Mouse (Mus musculus): ENCODE measurements around the gene Ralgapb. TPM values are rescaled to one million over a fixed set of nuclear protein-coding genes. Genes with fewer than 3 reads are reported as not detected.

Ralgapb gene
- polyA plus RNA-seq, 1 experiment = 57.7 TPM

DNA sequence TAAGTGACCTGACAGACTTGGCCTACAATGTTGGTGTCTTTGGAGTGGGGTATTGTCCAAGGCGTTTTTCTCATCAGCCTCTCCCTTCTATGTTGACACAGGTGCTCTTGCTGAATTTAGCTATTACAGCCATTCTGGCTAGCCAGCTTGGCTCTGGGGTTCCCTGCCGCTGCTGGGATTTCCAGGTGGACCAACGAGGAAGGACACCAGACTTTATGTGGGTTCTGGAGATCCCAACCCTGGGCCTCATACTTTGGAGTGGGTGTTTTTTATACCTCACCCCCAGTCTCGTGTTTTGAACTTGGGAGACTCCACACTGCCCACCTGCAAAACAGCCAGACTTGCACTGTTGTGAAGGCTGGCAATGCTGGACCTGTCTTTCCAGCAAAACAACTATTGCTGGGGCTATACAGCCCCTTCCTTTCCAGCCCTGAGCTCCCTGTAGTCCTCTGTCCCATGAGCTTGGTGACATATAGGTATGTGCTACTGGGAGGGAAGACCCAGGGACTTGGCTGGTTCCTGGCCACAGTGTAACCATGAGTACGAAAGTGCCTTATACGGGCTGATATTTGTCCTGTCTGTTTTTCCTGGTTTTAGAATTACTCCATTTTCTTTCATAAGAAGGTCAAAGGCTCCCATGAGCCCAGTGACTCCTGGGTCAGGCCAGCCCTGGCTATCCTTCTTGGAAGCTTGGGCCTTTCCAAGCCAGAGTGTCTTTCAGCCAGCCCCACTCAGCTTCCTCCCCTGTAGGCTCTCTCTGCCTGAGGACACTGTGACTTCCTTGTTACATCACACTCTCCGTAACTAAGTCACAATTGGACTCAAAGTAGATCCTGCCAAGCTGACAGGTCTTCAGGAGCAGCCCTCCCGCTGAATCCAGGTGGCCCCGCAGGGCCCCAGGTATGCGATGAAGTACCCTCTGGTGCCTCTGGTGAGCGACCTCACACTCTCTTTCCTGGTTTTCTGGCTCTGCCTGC is 92.5 kb downstream of the Ralgapb start, which contains the start of gene Adig:
Gene Adig, plus strand, starts transcription at position 777 of the 977 bp plus-strand sequence.
- no peaks in the 10 kb centered on the region for H3K36me3 ChIP-seq (ENCODE audit: control insufficient read depth, insufficient read depth, low read length, poor library complexity, severe bottlenecking)
- H3K9me3 ChIP-seq (replicated peaks; ENCODE audit: control insufficient read depth, insufficient read depth, low read length, poor library complexity, severe bottlenecking) = no peaks in the 10 kb centered on the region
- H3K9ac ChIP-seq (ENCODE audit: low read depth, poor library complexity, severe bottlenecking) = no peak within 1 kb of the TSS
- no peaks in the 10 kb centered on the region for H3K4me1 ChIP-seq (ENCODE audit: control insufficient read depth, insufficient read depth, low read length)
- no peaks in the 10 kb centered on the region for H3K27me3 ChIP-seq (ENCODE audit: control insufficient read depth, insufficient read depth, low read length, poor library complexity, severe bottlenecking)
- no peak within 1 kb of the TSS for H3K4me3 ChIP-seq (ENCODE audit: low read depth, low read length)
- TF ChIP-seq POLR2A (IDR thresholded peaks at IDR 0.05; ENCODE audit: insufficient read depth, low read length) (no peak), CTCF (IDR thresholded peaks at IDR 0.05; ENCODE audit: low read depth, low read length) (no peak), EP300 (IDR thresholded peaks at IDR 0.05; ENCODE audit: insufficient read depth, low read depth, low read length) (no peak)
- H3K27ac ChIP-seq (ENCODE audit: insufficient read depth, low read length) = no peak within 1 kb of the TSS

DNA sequence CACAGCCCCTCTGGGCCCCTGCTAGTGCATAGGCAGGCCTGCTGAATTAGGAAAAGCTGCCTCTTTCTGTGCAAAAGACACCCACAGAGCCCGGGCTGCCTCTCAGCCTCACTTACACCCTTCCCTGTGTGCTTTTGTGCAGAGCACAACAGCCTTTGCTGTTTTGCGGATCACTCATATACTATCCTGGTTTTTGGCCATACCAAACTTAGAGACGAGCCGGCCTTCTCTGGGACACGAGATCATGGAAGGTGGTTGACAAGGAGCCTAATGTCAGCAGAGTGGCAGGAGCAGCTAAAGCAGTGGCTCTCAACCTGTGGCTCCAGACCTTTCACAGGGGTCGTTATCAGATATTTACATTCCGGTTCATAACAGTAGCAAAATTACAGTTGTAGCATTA is 93.6 kb downstream of the Ralgapb start:
- no peak for TF ChIP-seq POLR2A (IDR thresholded peaks at IDR 0.05; ENCODE audit: insufficient read depth, low read length)
- no peak for TF ChIP-seq CTCF (IDR thresholded peaks at IDR 0.05; ENCODE audit: low read depth, low read length)
- TF ChIP-seq EP300 (IDR thresholded peaks at IDR 0.05; ENCODE audit: insufficient read depth, low read depth, low read length) = no peak
- Histone ChIP-seq H3K27ac (ENCODE audit: insufficient read depth, low read length) (no peak overlapping the region), H3K9ac (ENCODE audit: low read depth, poor library complexity, severe bottlenecking) (no peak overlapping the region), H3K4me1 (ENCODE audit: control insufficient read depth, insufficient read depth, low read length) (no peaks in the 10 kb centered on the region), H3K36me3 (ENCODE audit: control insufficient read depth, insufficient read depth, low read length, poor library complexity, severe bottlenecking) (no peaks in the 10 kb centered on the region), H3K4me3 (ENCODE audit: low read depth, low read length) (no peak overlapping the region), H3K27me3 (ENCODE audit: control insufficient read depth, insufficient read depth, low read length, poor library complexity, severe bottlenecking) (no peaks in the 10 kb centered on the region), H3K9me3 (replicated peaks; ENCODE audit: control insufficient read depth, insufficient read depth, low read length, poor library complexity, severe bottlenecking) (no peaks in the 10 kb centered on the region)

DNA sequence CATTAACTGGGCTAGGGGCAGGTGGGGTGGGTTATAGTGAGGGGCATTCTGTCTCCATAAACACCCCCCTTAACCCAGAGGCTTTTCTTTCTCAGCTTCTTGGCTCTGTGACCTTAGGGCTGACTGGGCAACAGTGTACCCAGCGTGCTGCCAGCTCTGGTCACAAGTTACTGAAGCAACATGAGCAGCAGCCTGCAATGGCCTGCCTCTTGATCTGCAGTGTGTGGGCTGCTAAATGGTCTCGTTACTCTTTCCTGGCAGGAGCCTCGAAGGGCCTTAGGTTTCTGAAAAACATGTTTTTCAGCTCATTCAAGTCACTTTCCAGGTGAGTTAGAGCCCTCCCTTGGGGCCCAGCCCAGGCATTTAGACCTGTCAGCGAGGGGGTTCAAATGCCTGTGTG is 94.0 kb downstream of the Ralgapb start:
- Histone ChIP-seq H3K4me1 (ENCODE audit: control insufficient read depth, insufficient read depth, low read length) (no peaks in the 10 kb centered on the region), H3K9me3 (replicated peaks; ENCODE audit: control insufficient read depth, insufficient read depth, low read length, poor library complexity, severe bottlenecking) (no peaks in the 10 kb centered on the region), H3K27me3 (ENCODE audit: control insufficient read depth, insufficient read depth, low read length, poor library complexity, severe bottlenecking) (no peaks in the 10 kb centered on the region), H3K36me3 (ENCODE audit: control insufficient read depth, insufficient read depth, low read length, poor library complexity, severe bottlenecking) (no peaks in the 10 kb centered on the region), H3K4me3 (ENCODE audit: low read depth, low read length) (no peak overlapping the region), H3K27ac (ENCODE audit: insufficient read depth, low read length) (no peak overlapping the region), H3K9ac (ENCODE audit: low read depth, poor library complexity, severe bottlenecking) (no peak overlapping the region)
- TF ChIP-seq CTCF (IDR thresholded peaks at IDR 0.05; ENCODE audit: low read depth, low read length) (no peak), EP300 (IDR thresholded peaks at IDR 0.05; ENCODE audit: insufficient read depth, low read depth, low read length) (no peak), POLR2A (IDR thresholded peaks at IDR 0.05; ENCODE audit: insufficient read depth, low read length) (no peak)

DNA sequence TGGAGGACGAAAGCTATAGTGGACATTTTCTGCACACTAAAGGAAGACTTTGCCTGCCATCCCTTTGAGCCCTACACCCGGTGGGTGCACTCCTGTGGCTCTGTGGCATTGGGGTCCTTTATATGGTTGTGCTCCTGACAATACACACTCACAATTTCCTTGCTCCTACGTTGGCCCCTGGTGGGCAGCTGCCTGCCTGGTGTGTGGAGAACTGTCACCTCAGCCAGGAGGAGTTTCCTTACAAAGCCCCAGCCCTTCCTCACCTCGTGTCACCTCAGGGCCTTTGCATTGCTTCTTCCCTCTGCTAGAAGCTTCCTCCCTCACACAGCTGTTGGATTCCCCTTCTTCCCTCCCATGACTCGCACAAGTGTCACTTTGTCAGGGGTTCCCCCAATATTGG is 96.8 kb downstream of the Ralgapb start:
- no peak overlapping the region for H3K4me3 ChIP-seq (ENCODE audit: low read depth, low read length)
- H3K9me3 ChIP-seq (replicated peaks; ENCODE audit: control insufficient read depth, insufficient read depth, low read length, poor library complexity, severe bottlenecking) = no peaks in the 10 kb centered on the region
- TF ChIP-seq CTCF (IDR thresholded peaks at IDR 0.05; ENCODE audit: low read depth, low read length) = no peak
- no peak for TF ChIP-seq POLR2A (IDR thresholded peaks at IDR 0.05; ENCODE audit: insufficient read depth, low read length)

DNA sequence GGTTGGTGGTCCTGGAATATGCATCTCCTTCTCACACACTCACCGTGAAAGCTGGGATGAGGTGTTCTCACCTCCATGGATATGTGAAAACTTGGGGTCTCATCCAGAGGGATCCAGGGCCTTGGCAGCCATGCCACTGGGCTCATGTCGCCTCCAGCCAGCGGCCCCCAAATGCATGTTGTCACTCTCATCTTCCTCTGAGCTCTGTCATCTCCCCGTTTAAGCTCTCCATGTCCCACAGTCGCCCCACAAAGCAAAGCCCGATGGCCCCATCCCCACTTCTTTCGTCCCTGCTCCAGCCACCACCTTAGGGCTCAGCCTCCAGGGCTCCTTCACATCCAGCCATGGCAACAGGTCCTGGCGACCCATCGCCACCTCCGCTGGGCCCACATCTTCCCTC is 97.4 kb downstream of the Ralgapb start:
- Histone ChIP-seq H3K4me1 (ENCODE audit: control insufficient read depth, insufficient read depth, low read length) (no peaks in the 10 kb centered on the region), H3K36me3 (ENCODE audit: control insufficient read depth, insufficient read depth, low read length, poor library complexity, severe bottlenecking) (no peaks in the 10 kb centered on the region), H3K27ac (ENCODE audit: insufficient read depth, low read length) (no peak overlapping the region), H3K27me3 (ENCODE audit: control insufficient read depth, insufficient read depth, low read length, poor library complexity, severe bottlenecking) (no peaks in the 10 kb centered on the region), H3K9ac (ENCODE audit: low read depth, poor library complexity, severe bottlenecking) (no peak overlapping the region), H3K4me3 (ENCODE audit: low read depth, low read length) (no peak overlapping the region), H3K9me3 (replicated peaks; ENCODE audit: control insufficient read depth, insufficient read depth, low read length, poor library complexity, severe bottlenecking) (no peaks in the 10 kb centered on the region)
- TF ChIP-seq CTCF (IDR thresholded peaks at IDR 0.05; ENCODE audit: low read depth, low read length) (no peak), POLR2A (IDR thresholded peaks at IDR 0.05; ENCODE audit: insufficient read depth, low read length) (no peak), EP300 (IDR thresholded peaks at IDR 0.05; ENCODE audit: insufficient read depth, low read depth, low read length) (no peak)

More for the DNA sequence above, 96.8 kb downstream of the Ralgapb start:
- H3K9ac ChIP-seq (ENCODE audit: low read depth, poor library complexity, severe bottlenecking) = no peak overlapping the region
- H3K27ac ChIP-seq (ENCODE audit: insufficient read depth, low read length) = no peak overlapping the region
- H3K36me3 ChIP-seq (ENCODE audit: control insufficient read depth, insufficient read depth, low read length, poor library complexity, severe bottlenecking) = no peaks in the 10 kb centered on the region
- H3K4me1 ChIP-seq (ENCODE audit: control insufficient read depth, insufficient read depth, low read length) = no peaks in the 10 kb centered on the region
- no peaks in the 10 kb centered on the region for H3K27me3 ChIP-seq (ENCODE audit: control insufficient read depth, insufficient read depth, low read length, poor library complexity, severe bottlenecking)

DNA sequence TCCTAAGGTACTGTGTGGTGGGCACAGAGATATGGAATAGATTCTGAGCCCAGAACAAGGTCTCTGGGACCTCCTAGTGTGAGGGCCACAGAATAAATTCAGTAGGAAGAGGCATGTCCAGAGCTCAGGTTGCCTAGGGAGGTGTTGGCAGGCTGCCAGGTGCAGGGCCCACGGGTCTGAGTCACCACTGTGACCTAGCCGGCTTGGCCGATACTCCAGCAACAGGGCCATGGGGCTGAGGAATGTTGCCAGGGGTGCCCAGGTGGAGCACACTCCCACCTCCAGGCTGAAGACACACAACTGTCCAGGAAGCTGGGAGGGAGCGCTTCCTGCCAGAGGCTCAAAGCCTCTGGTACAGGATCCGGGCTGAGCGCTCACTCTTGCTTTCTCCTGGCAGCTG is 101.0 kb downstream of the Ralgapb start:
- Histone ChIP-seq H3K4me3 (ENCODE audit: low read depth, low read length) (no peak overlapping the region), H3K27me3 (ENCODE audit: control insufficient read depth, insufficient read depth, low read length, poor library complexity, severe bottlenecking) (no peaks in the 10 kb centered on the region), H3K4me1 (ENCODE audit: control insufficient read depth, insufficient read depth, low read length) (no peaks in the 10 kb centered on the region), H3K36me3 (ENCODE audit: control insufficient read depth, insufficient read depth, low read length, poor library complexity, severe bottlenecking) (no peaks in the 10 kb centered on the region), H3K27ac (ENCODE audit: insufficient read depth, low read length) (no peak overlapping the region), H3K9ac (ENCODE audit: low read depth, poor library complexity, severe bottlenecking) (no peak overlapping the region), H3K9me3 (replicated peaks; ENCODE audit: control insufficient read depth, insufficient read depth, low read length, poor library complexity, severe bottlenecking) (no peaks in the 10 kb centered on the region)
- TF ChIP-seq POLR2A (IDR thresholded peaks at IDR 0.05; ENCODE audit: insufficient read depth, low read length) = no peak
- no peak for TF ChIP-seq EP300 (IDR thresholded peaks at IDR 0.05; ENCODE audit: insufficient read depth, low read depth, low read length)
- no peak for TF ChIP-seq CTCF (IDR thresholded peaks at IDR 0.05; ENCODE audit: low read depth, low read length)
